ENCODE assay signal across 14 mouse cellular contexts in the genomic region with DNA sequence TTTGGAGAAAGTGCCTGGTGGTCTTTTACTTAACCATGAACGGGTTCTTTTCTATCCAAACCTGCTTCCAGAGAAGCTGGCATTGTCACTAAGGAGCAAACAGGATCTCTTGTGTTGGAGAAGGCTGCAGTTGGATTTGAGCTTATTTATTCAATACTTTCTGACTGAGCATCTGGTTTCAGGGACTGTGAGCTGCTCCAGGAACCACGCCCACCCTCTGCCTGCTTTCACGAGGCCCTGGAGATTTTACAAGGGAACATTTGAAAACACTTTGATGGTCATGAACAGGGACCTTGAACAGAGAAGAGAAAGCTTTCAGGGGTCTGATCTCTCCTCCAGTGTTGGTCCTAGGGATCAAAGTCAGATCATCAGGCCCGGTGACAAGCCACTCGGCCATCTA.
DNase-seq lines count a peak whose midpoint lies in the region; ATAC-seq lines count a peak whose summit lies in the region.
"Had no signal": no experiment of that assay in that cellular context is flagged by ENCODE, and none has a peak within 500 bp of the region (broad histone marks: within the 10 kb centered on the region; RNA-seq: fewer than 3 reads in every experiment).

No protein-coding gene starts in this region.

- no peak overlapping the region for H3K9ac ChIP-seq in limb, embryonic 12.5 days (replicated peaks)
- no peak overlapping the region for H3K9ac ChIP-seq in forebrain, embryonic 14.5 days (ENCODE audit: low read length)
- H3K9ac ChIP-seq: lung, embryonic 14.5 days; midbrain, embryonic 13.5 days had no signal

- WGBS in limb, embryonic 12.5 days, result 30% methylated on average over 5 of the region's 5 CpGs
- 80% methylated on average over 5 of the region's 5 CpGs for WGBS in forebrain, embryonic 14.5 days

- DNase-seq in adrenal gland, postnatal 14 days, result peak; percentile 24
- DNase-seq in adrenal gland, adult 18-20 months (ENCODE audit: low spot score in 2 of 2), result no peak
- DNase-seq in right cerebral cortex, adult 18-20 months, result peak; percentile 36
- no peak for DNase-seq in right cerebral cortex, postnatal 4 days
- DNase-seq in testis, postnatal 10 days (ENCODE audit: low spot score), result peak; percentile 70
- no peak for DNase-seq in forebrain, embryonic 14.5 days (ENCODE audit: low spot score)
- DNase-seq: adrenal gland, postnatal 10 days; cerebellum, adult 8-10 months; lung, embryonic 14.5 days; thymus, postnatal 14 days had no signal

- H3K4me1 ChIP-seq in limb, embryonic 12.5 days (replicated peaks), result peaks cover 57% of the 10 kb centered on the region
- H3K4me1 ChIP-seq in forebrain, embryonic 14.5 days (ENCODE audit: control insufficient read depth, insufficient read depth, low read length), result 0 out of 2 replicates have a peak, but pooled peaks cover 2% of the 10 kb centered on the region

- peak overlapping the region; percentile 67 for H3K27ac ChIP-seq in limb, embryonic 12.5 days
- H3K27ac ChIP-seq in forebrain, embryonic 14.5 days (ENCODE audit: low read depth, low read length), result no peak overlapping the region
- H3K27ac ChIP-seq: midbrain, embryonic 13.5 days had no signal

- H3K27me3 ChIP-seq in limb, embryonic 12.5 days, result no peaks in the 10 kb centered on the region
- H3K27me3 ChIP-seq in forebrain, embryonic 14.5 days (replicated peaks; ENCODE audit: control insufficient read depth, insufficient read depth, low read length), result no peaks in the 10 kb centered on the region
- H3K27me3 ChIP-seq: midbrain, embryonic 13.5 days had no signal

- H3K9me3 ChIP-seq in limb, embryonic 12.5 days, result no peaks in the 10 kb centered on the region
- H3K9me3 ChIP-seq in forebrain, embryonic 14.5 days (replicated peaks; ENCODE audit: control insufficient read depth, low read length), result no peaks in the 10 kb centered on the region
- H3K9me3 ChIP-seq: midbrain, embryonic 13.5 days had no signal

- H3K4me2 ChIP-seq in limb, embryonic 12.5 days, result peak overlapping the region; percentile 19; the same call in 1 of the 2 replicates
- no peak overlapping the region for H3K4me2 ChIP-seq in forebrain, embryonic 14.5 days (ENCODE audit: low read length)
- H3K4me2 ChIP-seq: lung, embryonic 14.5 days; midbrain, embryonic 13.5 days had no signal

- no peak for ATAC-seq in limb, embryonic 12.5 days (ENCODE audit: insufficient number of reproducible peaks, insufficient read depth, low FRiP score, low TSS enrichment, low read depth)
- no peak for ATAC-seq in forebrain, embryonic 14.5 days
- ATAC-seq in CD4-positive, CD25-positive, alpha-beta regulatory T cell, adult 4 months, result no peak
- ATAC-seq: hindbrain, embryonic 16.5 days; midbrain, embryonic 13.5 days had no signal

- no peak overlapping the region for H3K4me3 ChIP-seq in limb, embryonic 12.5 days (replicated peaks)
- H3K4me3 ChIP-seq in forebrain, embryonic 14.5 days (ENCODE audit: low read depth, low read length), result no peak overlapping the region
- H3K4me3 ChIP-seq: midbrain, embryonic 13.5 days had no signal

- H3K36me3 ChIP-seq in limb, embryonic 12.5 days, result no peaks in the 10 kb centered on the region
- H3K36me3 ChIP-seq in forebrain, embryonic 14.5 days (ENCODE audit: control insufficient read depth, insufficient read depth, low read length), result no peaks in the 10 kb centered on the region
- H3K36me3 ChIP-seq: midbrain, embryonic 13.5 days had no signal

Comparison
In these comparisons a context has a peak if more than half of its experiments do, and no peak if none do; other contexts are left out.
1. DNase-seq: peak in adrenal gland, postnatal 14 days (single experiment), right cerebral cortex, adult 18-20 months (single experiment) and testis, postnatal 10 days (single experiment); none in adrenal gland, adult 18-20 months (0 of 2), right cerebral cortex, postnatal 4 days (single experiment) and forebrain, embryonic 14.5 days (single experiment).